Mouse (Mus musculus) myocyte (in vitro differentiated cells): ENCODE results near the gene Stard7. TPM values are rescaled to one million over a fixed set of nuclear protein-coding genes. Genes with fewer than 3 reads are reported as not detected.

Experiments used
- H3K27me3 ChIP-seq: one replicate; pipeline ENCODE4 v1.6.1; 2011; ENCODE audit not compliant: control insufficient read depth, insufficient read depth, insufficient read length
- H3K36me3 ChIP-seq: one replicate; pipeline ENCODE4 v1.6.1; 2011; ENCODE audit not compliant: control insufficient read depth, insufficient read depth
- H3K4me2 ChIP-seq: one replicate; pipeline ENCODE4 v1.6.1; 2011; ENCODE audit warnings: low read depth, control low read depth
- H3K4me3 ChIP-seq: one replicate; pipeline ENCODE4 v1.5.1; 2011; ENCODE audit warnings: mild to moderate bottlenecking, control low read depth, moderate library complexity
- H3K79me2 ChIP-seq: one replicate; pipeline ENCODE4 v1.6.1; 2011; ENCODE audit not compliant: control insufficient read depth, insufficient read depth
- H3ac ChIP-seq: one replicate; pipeline ENCODE4 v1.6.1; 2011; ENCODE audit not compliant: control insufficient read depth, insufficient read length
- CEBPB ChIP-seq: IDR thresholded peaks from 2 replicates; pipeline ENCODE4 v1.6.1; 2011; ENCODE audit warnings: mild to moderate bottlenecking, moderate library complexity; ENCODE audit not compliant: poor library complexity, insufficient read depth, severe bottlenecking
- E2F4 ChIP-seq: IDR thresholded peaks from one replicate; pipeline ENCODE4 v1.6.1; 2011; ENCODE audit warnings: mild to moderate bottlenecking, control low read depth, moderate library complexity; ENCODE audit not compliant: insufficient read depth
- MAX ChIP-seq: IDR thresholded peaks from one replicate; pipeline ENCODE4 v1.6.1; 2011; ENCODE audit warnings: low read depth, mild to moderate bottlenecking, control low read depth
- MYOD1 ChIP-seq, 3 experiments: IDR thresholded peaks; one replicate each; pipeline ENCODE4 v1.6.1; 2011; ENCODE audit warnings: control low read depth in 2 of 3, low read depth in 2 of 3, mild to moderate bottlenecking in 2 of 3, moderate library complexity in 1 of 3; ENCODE audit not compliant: insufficient read length in 2 of 3, control insufficient read depth in 1 of 3
- MYOG ChIP-seq, 3 experiments: IDR thresholded peaks; one replicate each; pipeline ENCODE4 v1.6.1; 2011; ENCODE audit warnings: control low read depth in 2 of 3, low read depth in 2 of 3, mild to moderate bottlenecking in 2 of 3; ENCODE audit not compliant: insufficient read length in 2 of 3, control insufficient read depth in 1 of 3, insufficient read depth in 1 of 3
- POLR2A ChIP-seq: IDR thresholded peaks from one replicate; pipeline ENCODE4 v1.6.1; 2011; ENCODE audit warnings: low read depth, mild to moderate bottlenecking, control low read depth, moderate library complexity; ENCODE audit not compliant: insufficient read length
- POLR2AphosphoS2 ChIP-seq: IDR thresholded peaks from one replicate; pipeline ENCODE4 v1.6.1; 2011; ENCODE audit warnings: low read depth, control low read depth; ENCODE audit not compliant: insufficient read length
- REST ChIP-seq: IDR thresholded peaks from one replicate; pipeline ENCODE4 v1.6.1; 2011; ENCODE audit warnings: mild to moderate bottlenecking, control low read depth, moderate library complexity; ENCODE audit not compliant: insufficient read depth, insufficient read length
- SRF ChIP-seq: IDR thresholded peaks from one replicate; pipeline ENCODE4 v1.6.1; 2011; ENCODE audit warnings: low read depth; ENCODE audit not compliant: control insufficient read depth, insufficient read length
- TCF12 ChIP-seq: IDR thresholded peaks from one replicate; pipeline ENCODE4 v1.6.1; 2011; ENCODE audit warnings: mild to moderate bottlenecking, control low read depth; ENCODE audit not compliant: poor library complexity, insufficient read depth, severe bottlenecking
- TCF3 ChIP-seq: IDR thresholded peaks from one replicate; pipeline ENCODE4 v1.6.1; 2011; ENCODE audit warnings: low read depth, control low read depth; ENCODE audit not compliant: insufficient read length
- USF1 ChIP-seq: IDR thresholded peaks from one replicate; pipeline ENCODE4 v1.6.1; 2011; ENCODE audit warnings: low read depth, mild to moderate bottlenecking, control low read depth, moderate library complexity
- polyA plus RNA-seq: library from polyadenylated mRNA; unstranded; fragments of >200 nt; fragmentation: generic; extraction: Trizol; gene quantifications from one replicate; pipeline ENCODE4 v1.2.1, GENCODE M21; 2012; ENCODE audit warnings: missing spikeins

Gene Stard7
- polyA plus RNA-seq, 1 experiment = 25.9 TPM

DNA sequence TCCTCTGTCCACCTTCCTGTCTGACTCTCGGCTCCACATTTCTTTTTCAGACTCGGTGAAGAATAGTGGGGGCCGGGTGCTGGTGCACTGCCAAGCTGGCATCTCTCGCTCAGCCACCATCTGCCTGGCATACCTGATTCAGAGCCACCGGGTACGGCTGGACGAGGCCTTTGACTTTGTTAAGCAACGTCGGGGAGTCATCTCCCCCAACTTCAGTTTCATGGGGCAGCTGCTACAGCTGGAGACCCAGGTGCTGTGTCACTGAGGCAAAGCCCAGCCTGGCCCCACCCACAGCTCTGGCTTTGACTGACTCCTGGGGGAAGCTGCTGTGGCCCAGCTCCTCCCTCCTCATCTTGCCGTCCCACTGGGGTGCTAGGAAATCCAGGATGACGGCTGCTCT lies 67.5 kb downstream of the Stard7 start:
- Histone ChIP-seq H3K4me3 (peak overlapping the region; percentile 29), H3K79me2 (no peaks in the 10 kb centered on the region), H3K36me3 (no peaks in the 10 kb centered on the region), H3K4me2 (peak overlapping the region; percentile 85), H3K27me3 (no peaks in the 10 kb centered on the region), H3ac (no peak overlapping the region)
- TF ChIP-seq MYOD1 (IDR thresholded peaks at IDR 0.05; ENCODE audit: control insufficient read depth in 1 of 3, insufficient read length in 2 of 3, low read depth in 2 of 3) (peak in 1 of 3 experiments; percentile 14), MYOG (IDR thresholded peaks at IDR 0.05; ENCODE audit: control insufficient read depth in 1 of 3, insufficient read depth in 1 of 3, insufficient read length in 2 of 3, low read depth in 2 of 3) (no peak), TCF3 (no peak)

DNA sequence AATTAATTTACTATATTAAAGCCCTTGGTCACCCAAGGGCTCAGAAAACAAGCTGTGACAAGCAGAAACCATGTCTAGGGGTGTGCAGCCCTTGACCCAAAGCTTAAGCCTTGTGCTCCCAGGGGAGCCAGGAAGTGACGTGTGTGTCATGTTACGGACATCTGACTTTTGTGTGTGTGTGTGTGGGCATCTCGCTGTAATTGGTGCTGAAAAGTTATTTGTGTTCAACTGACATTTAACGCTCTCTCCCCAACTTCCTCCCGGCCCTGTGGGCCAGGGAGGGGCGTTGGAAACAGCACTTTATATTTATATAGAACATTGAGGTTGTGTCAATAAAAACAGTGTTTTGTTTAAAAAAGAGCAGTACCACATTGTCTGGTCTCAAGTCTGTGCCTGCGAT lies 68.0 kb downstream of the Stard7 start:
- TF ChIP-seq MYOG (IDR thresholded peaks at IDR 0.05; ENCODE audit: control insufficient read depth in 1 of 3, insufficient read depth in 1 of 3, insufficient read length in 2 of 3, low read depth in 2 of 3) = no peak
- no peak for TF ChIP-seq TCF12
- no peak for TF ChIP-seq POLR2AphosphoS2
- TF ChIP-seq SRF = no peak
- TF ChIP-seq USF1 = no peak
- TF ChIP-seq CEBPB = no peak
- TF ChIP-seq TCF3 = no peak
- TF ChIP-seq REST = no peak
- no peak for TF ChIP-seq E2F4
- no peak for TF ChIP-seq POLR2A
- no peak for TF ChIP-seq MYOD1 (IDR thresholded peaks at IDR 0.05; ENCODE audit: control insufficient read depth in 1 of 3, insufficient read length in 2 of 3, low read depth in 2 of 3)
- no peak for TF ChIP-seq MAX
- no peak overlapping the region for H3ac ChIP-seq
- H3K36me3 ChIP-seq = no peaks in the 10 kb centered on the region
- no peak overlapping the region for H3K4me3 ChIP-seq
- no peaks in the 10 kb centered on the region for H3K79me2 ChIP-seq
- peak overlapping the region; percentile 85 for H3K4me2 ChIP-seq
- H3K27me3 ChIP-seq = no peaks in the 10 kb centered on the region

DNA sequence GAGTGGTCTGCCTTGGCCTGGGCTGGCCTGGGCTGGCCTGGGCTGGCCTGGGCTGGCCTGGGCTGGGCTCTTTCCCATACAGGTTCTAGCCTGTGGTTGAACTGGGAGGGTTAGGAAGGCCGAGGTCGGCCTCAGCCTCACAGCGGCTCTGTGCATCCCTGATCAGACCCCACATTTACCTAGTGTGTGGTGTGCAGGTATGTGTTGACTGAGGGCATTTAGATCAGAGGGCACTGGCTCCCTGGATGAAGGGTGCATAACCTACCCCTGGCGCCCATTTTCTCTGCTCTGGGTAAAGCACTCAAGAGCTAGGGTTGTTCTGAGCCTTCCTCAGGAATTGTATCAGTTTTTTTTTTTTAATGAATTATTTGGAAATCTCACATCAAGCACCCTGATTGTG lies 68.4 kb downstream of the Stard7 start, which contains the start of gene Astl:
Gene Astl (plus strand): TSS at position 224 of the 400 bp plus-strand sequence.
- Histone ChIP-seq H3K79me2 (no peaks in the 10 kb centered on the region), H3K4me3 (peak within 1 kb of the TSS; percentile 29), H3K36me3 (no peaks in the 10 kb centered on the region), H3K4me2 (peak within 1 kb of the TSS; percentile 85), H3K27me3 (no peaks in the 10 kb centered on the region), H3ac (no peak within 1 kb of the TSS)
- TF ChIP-seq CEBPB (no peak), POLR2A (no peak), MAX (no peak), TCF12 (no peak), MYOD1 (IDR thresholded peaks at IDR 0.05; ENCODE audit: control insufficient read depth in 1 of 3, insufficient read length in 2 of 3, low read depth in 2 of 3) (no peak), SRF (no peak), MYOG (IDR thresholded peaks at IDR 0.05; ENCODE audit: control insufficient read depth in 1 of 3, insufficient read depth in 1 of 3, insufficient read length in 2 of 3, low read depth in 2 of 3) (no peak), TCF3 (no peak)

DNA sequence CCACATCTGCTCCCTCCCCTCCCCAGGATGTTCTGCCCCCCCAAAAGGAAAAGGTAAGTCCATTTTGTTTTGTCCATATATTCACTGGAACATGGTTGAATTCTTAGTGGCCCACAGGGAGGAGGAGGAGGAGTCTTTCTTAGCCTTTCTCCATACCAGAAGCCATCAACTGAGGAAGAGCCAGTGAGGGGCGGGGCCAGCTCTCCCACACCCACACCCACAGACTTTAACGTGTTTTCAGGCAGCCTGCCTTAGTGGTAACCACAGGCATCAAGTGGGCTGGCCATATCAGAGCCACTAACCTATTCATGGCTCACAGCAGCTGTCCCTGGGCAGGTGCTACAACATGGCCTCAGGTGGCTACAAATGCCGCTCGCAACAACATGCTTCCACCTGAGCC lies 68.8 kb downstream of the Stard7 start:
- H3ac ChIP-seq = no peak overlapping the region
- no peaks in the 10 kb centered on the region for H3K79me2 ChIP-seq
- no peak overlapping the region for H3K4me2 ChIP-seq
- TF ChIP-seq MYOD1 (IDR thresholded peaks at IDR 0.05; ENCODE audit: control insufficient read depth in 1 of 3, insufficient read length in 2 of 3, low read depth in 2 of 3) (peak in 2 of 3 experiments; percentile 7 to 64), MYOG (IDR thresholded peaks at IDR 0.05; ENCODE audit: control insufficient read depth in 1 of 3, insufficient read depth in 1 of 3, insufficient read length in 2 of 3, low read depth in 2 of 3) (peak in 1 of 3 experiments; percentile 43), SRF (no peak)
- no peak overlapping the region for H3K4me3 ChIP-seq
- no peaks in the 10 kb centered on the region for H3K36me3 ChIP-seq
- H3K27me3 ChIP-seq = no peaks in the 10 kb centered on the region

DNA sequence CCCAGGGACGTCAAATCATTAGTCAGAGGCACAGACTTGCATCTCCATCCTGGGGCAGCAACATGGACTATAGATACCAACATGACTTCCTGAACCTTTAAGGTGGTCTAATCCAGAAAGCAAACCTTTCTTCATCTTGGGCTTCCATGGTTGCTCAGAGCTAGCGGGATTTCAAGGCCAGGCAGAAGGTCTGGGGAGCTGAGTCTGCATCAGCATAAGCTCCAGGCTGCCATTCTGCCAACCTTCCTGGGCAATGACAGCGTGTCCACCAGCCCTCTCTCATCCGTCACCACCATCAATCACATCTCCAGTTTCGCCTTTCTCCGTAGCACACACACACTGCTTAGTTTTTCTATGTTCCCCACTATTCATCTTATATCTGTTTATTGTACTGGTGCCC lies 69.2 kb downstream of the Stard7 start:
- Histone ChIP-seq H3K4me3 (no peak overlapping the region), H3K27me3 (peaks cover under 1% of the 10 kb centered on the region), H3ac (no peak overlapping the region), H3K4me2 (no peak overlapping the region), H3K79me2 (no peaks in the 10 kb centered on the region), H3K36me3 (no peaks in the 10 kb centered on the region)
- no peak for TF ChIP-seq REST
- no peak for TF ChIP-seq POLR2AphosphoS2
- no peak for TF ChIP-seq TCF12
- no peak for TF ChIP-seq E2F4
- TF ChIP-seq CEBPB = no peak
- no peak for TF ChIP-seq POLR2A
- TF ChIP-seq MAX = no peak
- no peak for TF ChIP-seq MYOD1 (IDR thresholded peaks at IDR 0.05; ENCODE audit: control insufficient read depth in 1 of 3, insufficient read length in 2 of 3, low read depth in 2 of 3)
- no peak for TF ChIP-seq USF1
- TF ChIP-seq TCF3 = no peak
- no peak for TF ChIP-seq SRF
- TF ChIP-seq MYOG (IDR thresholded peaks at IDR 0.05; ENCODE audit: control insufficient read depth in 1 of 3, insufficient read depth in 1 of 3, insufficient read length in 2 of 3, low read depth in 2 of 3) = no peak
